Mouse (Mus musculus) gastrocnemius, postnatal 14 days (tissue): ENCODE measurements around the gene Shf. TPM values are rescaled to one million over a fixed set of nuclear protein-coding genes. Genes with fewer than 3 reads are reported as not detected.

ENCODE experiments used
- DNase-seq: peaks from one replicate; pipeline ENCODE4 v3.0.0; 2021; ENCODE audit warnings: mixed read lengths
- intact Hi-C: fragments of 180-260 bp; cut with DNase I; formaldehyde crosslinking; loops from one replicate; pipeline ENCODE4 v1.15.1; 2025; ENCODE audit warnings: low total_unique reads
- total RNA-seq, 2 experiments: library from RNA; stranded (reverse); gene quantifications; 2 replicates each; pipeline ENCODE4 v1.2.3; 2021

The Shf gene
- total RNA-seq, 2 experiments from 2014 or later, result 5.1 to 6.0 TPM

DNA sequence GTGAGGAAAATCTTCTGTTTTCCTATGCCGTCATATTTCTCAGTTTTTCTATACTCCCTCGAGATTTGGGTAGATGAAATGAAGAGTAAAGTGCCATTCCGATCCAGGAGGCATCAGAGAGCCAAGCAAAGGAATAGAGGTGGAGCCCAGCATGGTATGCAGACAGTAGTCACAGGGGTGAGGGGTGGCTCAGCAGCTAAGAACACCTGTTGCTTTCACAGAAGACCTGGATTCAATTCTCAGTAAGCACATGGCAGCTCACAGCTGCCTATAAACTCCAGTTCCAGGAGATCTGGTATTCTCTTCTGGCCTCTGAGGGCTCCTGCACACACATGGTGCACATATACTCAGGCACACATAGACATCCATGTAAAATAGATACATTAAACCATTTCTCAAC is 3.1 kb upstream of the Shf start:
- intact Hi-C loops, result no loop called here
- DNase-seq, result no peak

DNA sequence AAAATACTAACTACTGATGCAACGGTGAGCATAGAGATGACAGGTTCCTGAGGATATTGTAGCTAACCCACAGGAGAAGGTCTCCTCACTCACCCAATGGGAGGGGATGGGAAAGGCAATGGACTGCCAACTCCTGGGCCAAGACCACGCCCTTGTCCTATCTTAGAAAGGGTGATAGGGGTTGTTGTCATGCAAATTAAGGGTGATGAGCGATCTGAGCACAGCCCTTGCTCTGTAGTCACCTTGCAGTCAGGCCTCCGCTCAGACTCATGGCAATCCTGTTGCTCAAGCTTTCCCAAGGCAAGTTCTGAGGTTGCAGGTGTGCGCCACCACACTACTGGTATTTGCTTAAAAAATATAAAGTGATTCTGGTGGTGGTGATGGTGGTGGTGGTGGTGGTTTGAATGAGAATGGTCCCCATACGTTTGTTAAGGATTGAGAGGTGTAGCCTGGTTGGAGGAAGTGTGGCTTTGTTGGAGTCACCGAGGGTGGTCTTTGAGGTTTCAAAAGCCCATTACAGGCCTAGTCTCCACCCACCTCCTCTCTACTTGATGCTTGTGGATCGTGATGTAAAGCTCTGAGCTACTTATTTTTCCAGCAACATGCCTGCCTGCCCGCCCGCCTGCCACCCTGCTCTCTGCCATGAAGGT is 1.3 kb upstream of the Shf start:
- no peak for DNase-seq
- intact Hi-C loops, result no loop called here

DNA sequence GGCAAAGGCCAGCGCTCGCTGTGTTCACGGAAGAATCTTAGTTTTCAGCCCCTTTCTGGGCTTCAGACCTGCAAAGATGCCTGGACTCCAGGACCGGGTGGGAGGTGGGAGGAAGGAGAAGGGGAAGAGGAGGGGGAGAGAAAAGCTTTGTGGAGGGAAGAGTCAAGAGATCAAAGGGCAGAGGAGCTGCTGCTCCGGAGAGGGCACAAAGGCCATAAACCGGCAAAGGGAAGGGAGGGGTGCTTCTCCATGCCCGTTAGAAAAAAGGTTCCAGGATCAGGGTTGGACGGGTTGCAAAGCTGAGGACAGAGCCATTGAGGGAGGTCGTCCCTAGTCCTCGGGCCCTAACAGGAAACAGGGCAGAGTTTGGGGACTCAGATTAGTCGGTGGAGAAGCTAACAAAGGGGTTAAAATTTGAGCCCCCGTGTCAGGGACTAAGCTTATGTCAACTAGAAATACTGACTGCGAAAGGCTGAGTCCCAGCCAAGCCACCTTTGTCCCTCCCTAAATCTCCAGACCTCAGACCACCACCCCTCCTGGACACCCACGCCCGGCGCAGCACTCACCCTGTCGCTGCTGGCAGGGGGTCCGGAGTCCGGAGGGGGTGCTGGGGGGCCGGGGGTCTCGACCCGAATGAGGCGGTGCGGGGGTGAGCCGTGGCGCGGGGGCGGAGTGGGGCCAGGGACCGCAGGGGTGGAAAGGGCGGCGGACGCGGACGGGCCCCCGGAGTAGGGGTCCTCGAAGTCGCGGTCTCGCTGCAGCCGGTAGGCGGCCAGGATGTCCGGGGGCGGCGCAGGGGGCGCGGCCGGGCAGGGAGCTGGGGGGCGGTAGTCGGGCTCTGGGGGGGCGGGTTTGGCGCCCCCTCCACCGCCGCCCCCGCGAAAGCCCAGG is 636 bp downstream of the Shf start:
- intact Hi-C loops, result no loop called here
- peak; percentile 64 for DNase-seq

DNA sequence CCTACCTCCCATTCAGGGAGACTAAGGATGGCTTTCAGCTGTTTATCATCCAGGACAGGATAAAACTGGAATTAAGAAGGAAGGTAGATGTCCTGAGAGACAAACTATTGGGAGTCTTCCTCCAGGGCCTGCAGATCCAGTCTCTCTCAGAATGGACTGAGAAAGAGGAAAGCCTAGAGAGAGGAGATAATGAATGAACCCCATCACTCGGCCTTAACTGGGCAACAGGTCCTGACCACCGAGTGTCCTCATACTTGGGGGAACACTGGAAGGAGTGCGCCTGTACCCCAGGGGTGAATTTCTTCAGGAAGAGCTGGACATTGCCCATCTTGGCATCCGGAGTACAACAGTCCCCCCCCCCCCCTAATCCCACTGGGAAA is 1.3 kb downstream of the Shf start:
- DNase-seq, result no peak
- intact Hi-C loops, result no loop called here

DNA sequence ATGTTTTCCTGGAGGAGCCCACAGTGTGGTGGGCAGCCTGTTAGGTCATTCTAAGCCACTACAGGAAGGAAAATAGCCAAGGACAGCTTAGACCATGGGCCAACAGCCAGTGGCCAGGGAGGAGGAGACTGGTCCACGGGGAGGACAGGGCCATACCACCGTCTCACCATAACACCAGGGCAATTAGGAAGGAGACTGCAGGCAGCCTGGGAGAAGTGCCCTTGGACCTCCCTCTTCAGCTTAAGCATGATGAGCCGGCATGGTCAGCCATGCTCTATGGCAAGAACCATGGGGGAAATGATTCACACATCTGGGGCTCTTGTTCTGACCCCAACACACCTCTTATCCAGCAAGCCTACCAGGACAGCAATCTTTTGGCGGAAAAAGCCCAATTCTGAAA is 1.8 kb downstream of the Shf start:
- intact Hi-C loops, result no loop called here
- no peak for DNase-seq

DNA sequence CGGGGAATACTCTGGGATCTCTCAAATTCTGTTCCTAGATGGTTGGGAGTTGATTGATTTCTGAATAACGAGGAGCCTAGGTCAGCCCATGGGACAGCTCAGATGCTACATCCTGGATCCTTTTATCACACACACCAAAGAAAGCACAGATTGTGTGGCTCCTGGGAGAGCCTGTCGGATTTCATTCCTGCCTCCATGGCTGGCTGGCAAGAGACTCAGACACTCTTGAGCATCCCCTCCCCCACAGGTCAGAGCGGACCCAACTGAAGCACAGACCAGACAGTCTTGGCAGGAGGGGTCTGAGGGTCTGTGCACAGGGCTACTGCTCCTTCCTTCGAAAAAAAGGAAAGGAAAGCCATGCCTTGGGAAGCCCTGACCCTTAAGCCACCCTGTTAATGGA is 2.3 kb downstream of the Shf start:
- no peak for DNase-seq
- intact Hi-C loops, result no loop called here

DNA sequence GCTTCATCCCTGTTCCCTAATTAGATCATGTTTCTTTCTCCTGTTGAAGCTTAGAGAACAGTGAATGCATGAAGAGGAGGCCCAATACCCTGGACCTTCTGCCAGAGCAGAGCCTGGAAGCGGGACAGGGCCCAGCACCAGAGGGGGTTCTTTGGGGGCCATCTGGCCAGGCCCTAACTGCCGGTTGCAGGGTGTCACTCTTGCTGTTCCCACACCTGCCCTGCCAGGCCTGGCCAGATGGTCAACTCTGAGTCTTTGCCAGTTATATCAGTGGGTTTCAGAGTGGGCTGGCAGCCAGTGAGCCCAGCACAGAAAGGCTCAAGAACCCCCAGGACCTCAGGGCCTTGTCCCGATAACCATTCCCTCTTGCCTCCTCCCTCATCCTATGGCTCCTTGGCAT is 2.9 kb downstream of the Shf start:
- DNase-seq, result no peak
- intact Hi-C loops, result no loop called here

DNA sequence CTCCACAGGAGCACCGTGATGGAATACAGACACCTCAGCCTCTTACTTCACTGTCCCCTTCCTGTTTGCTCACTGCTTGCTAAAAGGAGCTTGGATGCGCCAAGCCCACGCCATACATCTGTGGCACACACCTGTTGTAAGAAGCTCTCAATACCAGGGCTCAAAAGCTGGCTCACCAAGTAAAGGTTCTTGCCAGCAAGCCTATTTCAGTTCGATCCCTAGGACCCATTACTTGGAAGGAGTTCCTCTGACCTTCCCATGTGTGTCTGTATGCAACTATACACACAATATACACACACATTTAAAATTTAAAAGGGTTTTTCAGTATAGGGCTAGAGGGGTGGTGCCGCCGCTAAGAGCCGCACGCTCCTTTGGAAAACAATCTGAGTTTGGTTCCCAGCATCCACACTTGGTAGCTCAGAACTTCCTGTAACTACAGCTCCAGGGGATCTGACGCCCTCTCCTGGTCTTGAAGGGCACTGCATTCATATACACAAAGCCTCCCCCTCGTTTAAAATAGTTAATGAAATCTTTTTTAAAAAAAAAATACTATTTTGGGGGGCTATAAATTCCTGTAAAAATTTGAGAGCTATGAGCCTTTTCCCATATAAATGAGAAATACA is 3.6 kb downstream of the Shf start:
- DNase-seq, result no peak
- intact Hi-C loops, result no loop called here

DNA sequence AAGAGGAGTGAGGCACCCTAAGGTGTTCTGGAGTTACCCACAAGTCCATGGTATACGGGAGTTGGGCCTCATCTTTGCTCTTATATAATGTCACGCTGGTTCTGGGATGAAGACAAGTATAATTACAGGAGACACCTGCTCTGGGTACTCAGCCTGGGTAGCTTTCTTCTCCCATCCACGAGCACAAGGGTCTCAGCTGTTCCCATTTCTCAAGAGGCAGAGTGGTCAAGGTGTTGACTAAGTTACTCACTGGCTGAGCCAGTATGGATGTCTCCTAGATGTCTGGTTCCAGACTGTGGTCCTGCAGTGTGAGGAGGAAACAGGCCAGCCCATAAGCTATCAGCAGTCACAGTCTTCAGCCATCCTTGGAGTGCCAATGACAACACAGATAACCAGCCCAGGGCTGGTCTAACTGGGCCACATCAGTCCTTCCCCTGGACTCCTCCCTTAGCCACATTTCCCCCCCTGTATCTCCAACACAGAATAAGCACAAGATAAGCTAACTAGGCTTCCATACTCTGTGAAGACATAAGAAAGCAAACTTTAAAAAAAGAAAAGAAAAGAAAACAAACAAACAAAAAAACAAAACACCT is 4.5 kb downstream of the Shf start:
- intact Hi-C loops, result no loop called here
- no peak for DNase-seq

DNA sequence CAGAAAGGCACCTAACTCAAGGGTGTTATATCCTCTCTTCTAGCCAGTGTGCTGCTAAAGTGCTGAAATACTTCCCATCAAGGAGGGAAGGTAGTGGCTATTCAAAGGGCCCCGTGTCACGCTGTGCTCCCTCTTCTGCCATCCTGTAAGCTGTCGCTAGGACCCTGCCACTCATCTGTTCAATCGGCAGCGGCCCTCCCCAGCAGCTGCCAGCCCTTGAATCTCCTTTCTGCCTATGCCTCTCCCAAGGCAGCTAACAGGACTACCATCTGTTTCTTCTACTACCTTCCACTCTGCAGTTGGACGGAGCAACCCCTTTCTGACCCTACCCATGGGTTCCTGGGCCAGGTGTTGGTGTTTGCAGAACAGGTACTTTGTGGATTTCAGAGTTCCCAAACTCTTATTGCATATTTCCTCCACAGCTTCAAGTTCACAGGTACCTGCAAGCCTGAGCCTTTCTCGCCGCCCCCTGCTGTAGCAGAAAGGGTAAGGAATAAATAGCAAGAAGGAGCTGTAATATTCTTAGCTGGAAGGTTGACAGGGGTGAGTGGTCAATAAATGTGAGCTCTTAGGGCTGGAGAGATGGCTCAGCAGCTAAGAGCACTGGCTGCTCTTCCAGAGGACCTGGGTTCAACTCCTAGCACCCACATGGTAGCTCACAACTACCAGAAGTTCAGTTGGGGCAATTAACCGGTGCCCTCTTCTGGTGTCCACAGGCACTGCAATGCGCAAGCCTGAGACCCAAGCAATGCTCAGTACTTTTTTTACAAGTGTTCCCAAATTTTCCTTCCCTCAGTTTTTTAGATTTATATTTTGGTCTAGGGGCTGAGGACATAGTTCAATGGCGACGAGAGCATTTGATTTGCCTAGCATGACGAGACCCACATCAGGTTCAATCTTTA is 6.1 kb downstream of the Shf start:
- DNase-seq, result no peak
- intact Hi-C loops, result no loop called here

DNA sequence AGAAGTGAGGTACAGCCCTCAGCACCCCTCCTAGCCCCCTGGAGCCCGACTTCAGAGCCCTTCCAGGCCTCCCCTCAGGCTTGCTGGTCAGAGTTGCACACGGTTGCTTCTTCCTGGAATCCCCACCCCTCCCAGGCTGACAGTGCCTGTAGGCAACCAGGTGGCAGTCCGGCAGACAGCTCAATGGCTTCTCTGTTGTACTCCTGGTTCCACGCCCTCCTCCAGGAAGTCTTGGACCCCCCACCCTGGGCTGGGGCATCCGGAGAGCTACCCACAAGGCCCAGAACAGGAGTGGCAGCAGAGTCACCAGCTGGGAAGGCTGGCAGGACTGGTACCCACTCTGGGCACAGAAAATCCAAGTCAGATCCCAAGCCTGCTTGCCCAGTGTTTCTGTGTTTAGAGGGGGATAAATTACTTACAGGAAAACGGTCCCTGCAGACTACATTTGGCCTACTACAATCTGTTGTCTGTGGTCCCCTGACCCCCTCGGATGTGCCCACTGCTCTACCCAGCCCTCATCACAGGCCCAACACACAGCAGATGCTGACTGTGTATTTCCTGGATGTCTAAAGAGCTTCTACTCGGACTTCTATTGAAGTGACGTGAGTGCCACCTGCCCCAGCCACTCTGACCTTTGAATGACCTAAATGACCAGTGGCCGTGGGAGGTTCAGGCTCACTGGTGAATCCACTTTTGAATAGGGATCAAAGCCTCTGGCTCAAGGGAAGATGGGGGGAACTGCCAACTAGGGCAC is 6.9 kb downstream of the Shf start:
- no peak for DNase-seq
- intact Hi-C loops, result no loop called here

DNA sequence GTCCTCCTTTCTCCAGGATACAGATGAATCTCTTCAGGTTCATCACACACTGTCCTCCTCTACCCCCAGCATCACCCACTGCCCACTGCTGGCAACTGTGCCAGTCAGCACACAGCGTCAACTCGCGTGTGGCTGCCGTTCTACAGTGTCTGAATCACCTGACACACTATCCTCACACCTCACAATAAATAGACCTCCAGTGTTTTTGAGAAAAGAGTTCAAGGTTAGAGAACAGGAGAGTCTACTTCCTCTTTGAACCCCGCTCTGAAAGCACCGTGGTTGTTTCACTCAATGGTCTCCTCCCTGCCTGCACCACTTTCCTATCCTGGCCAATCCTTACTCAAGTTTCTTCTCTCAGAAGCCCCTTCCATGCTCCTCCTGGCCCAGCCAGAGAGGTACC is 7.8 kb downstream of the Shf start:
- intact Hi-C loops, result no loop called here
- DNase-seq, result no peak

DNA sequence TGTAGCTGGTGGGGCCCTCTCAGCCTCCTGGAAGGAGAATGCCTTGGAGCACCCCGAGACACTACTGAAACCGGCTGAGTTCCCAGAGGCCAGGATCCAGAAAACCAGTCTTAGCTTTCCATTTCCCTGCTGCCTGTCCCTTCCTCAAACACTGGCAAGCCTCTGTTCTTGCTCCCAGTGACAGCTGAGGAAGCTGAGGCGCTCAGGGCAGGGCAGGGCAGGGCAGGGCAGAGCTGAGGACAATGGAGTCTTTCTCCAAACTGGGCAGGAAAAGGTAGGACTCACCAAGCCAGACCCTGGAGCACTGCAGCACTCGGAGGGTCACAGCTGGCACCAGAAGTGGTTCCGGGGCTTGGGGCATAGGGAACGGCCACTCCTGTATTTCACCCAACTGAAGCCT is 8.7 kb downstream of the Shf start:
- intact Hi-C loops, result no loop called here
- no peak for DNase-seq

DNA sequence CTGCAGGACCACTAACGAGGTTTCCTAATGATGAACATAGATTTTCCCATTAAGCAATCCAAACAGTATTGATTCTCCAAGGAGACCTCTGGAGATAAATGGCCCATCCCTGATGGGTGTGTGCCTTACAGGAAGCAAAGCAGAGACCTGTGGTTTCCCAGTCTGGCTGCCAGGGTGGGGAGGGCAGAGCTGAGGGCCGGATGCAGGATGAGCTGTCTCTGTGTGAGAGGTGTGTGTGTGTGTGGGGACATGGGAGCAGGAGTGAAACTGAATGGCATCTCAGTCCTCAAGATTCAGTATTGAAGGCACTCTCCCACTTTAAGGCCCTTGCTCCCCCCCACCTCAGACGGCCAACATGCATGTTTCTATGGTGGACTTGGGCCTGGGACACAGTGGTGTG is 12.8 kb downstream of the Shf start:
- no peak for DNase-seq
- intact Hi-C loops, result no loop called here

DNA sequence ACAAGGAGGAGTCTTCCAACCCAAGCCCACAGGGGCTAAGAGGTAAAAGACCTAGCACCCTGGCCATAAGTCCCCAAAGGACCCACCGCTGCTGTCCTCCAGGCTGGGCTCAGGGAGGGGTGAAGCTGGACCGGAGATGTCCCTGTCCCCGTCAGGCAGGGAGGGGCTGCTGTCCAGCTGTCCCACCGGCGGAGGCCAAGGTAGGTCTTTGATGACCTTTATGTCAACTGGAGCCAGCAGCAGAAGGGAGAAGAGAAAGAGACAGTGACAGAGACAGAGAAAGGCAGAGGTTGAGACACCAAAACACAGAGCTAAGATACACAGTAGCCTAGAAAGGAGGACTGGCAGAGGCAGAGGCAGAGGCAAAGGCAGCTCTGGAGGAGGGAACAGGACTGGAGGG is 13.6 kb downstream of the Shf start:
- intact Hi-C loops, result no loop called here
- DNase-seq, result no peak

DNA sequence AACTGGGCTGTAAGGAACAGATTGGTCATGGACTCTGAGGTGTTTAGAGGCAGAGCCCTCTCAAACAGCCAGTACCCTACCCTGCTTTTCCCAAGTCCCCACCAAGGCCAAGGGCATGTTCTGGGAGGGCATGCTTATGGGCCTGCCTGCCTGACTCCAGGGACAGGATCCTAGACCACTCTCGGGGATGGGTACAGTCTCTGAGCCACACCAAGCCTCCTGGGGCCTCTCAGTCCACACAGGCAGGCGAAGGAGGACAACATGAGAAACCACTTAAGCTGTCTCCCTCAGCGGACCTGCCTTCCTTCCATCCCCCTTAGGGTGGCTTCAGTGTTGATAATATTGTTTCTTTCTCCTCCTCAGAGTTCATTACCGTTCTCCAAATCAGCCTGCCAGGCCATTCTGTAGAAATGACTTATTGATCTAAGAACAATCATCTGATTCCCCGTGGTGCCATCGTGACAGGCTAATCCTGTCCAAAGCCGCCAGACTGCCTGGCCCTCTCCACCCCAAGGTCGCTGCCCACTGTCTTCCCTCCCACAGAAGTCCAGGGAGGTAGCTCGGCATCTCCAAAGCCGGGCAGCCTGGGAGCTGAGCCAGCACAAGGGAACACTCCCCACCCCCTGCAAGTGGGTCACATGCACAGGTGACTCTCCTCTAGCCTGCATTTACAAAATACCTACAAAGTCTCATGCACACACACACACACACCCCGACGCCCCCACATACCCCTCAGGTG is 14.6 kb downstream of the Shf start:
- no peak for DNase-seq
- intact Hi-C loops, result no loop called here

DNA sequence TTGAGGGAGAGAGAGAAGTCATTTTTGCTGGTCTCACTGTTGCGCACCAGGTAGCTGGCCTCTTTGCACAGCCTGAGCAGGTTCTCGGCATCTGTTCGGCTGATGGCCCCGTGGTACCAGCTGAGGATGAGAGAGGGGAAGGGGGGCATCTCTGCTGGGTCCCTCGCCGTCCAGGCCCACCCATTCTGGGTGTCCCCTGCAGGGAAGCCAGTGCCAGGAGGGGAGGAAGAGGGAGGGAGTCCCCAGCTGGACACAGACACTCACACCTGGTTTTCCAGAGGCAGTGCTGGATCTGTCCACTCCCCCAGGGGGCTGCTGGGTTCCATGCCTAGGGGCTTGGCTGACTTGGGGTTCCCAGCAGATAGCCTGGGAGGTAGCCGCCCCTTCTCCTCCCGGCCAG is 15.2 kb downstream of the Shf start:
- no peak for DNase-seq
- intact Hi-C loops, result no loop called here

DNA sequence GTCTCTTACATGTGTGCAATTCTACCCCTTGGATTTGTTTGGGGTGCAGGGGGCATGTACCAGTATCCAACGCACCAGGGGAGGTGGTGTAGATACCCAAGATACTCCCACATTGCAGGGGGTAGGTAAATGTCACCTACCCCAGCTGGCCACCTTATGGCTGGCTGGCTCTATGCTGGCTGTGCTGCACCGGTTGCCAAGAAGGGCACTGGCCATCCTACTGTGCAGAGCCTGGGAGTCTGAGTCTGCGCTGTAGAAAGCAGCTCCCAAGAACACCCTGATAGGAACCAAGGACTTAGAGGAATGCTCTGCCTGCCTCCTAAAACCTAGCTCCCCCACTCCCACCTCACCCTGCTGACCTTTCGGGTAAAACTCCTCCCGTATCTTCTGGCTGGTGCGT is 16.0 kb downstream of the Shf start:
- no peak for DNase-seq
- intact Hi-C loops, result no loop called here
